Mouse (Mus musculus) embryonic fibroblast, embryonic 13.5 days (primary cell): Measurements from ENCODE around the gene Shc1. TPM values are rescaled to one million over a fixed set of nuclear protein-coding genes. Genes with fewer than 3 reads are reported as not detected.

ENCODE experiments used
- H3K27ac ChIP-seq: 2 replicates; pipeline ENCODE4 v1.5.1; 2012; ENCODE audit warnings: low read length, control low read depth, inconsistent platforms; ENCODE audit not compliant: insufficient read depth
- H3K4me1 ChIP-seq: 2 replicates; pipeline ENCODE4 v1.6.1; 2011; ENCODE audit warnings: low read length; ENCODE audit not compliant: control insufficient read depth, insufficient read depth
- H3K4me3 ChIP-seq: 2 replicates; pipeline ENCODE4 v1.5.1; 2011; ENCODE audit warnings: mild to moderate bottlenecking, control low read depth, low read length; ENCODE audit not compliant: insufficient read depth
- CTCF ChIP-seq: IDR thresholded peaks from 2 replicates; pipeline ENCODE4 v1.5.1; 2011; ENCODE audit warnings: mild to moderate bottlenecking, control low read depth, low read length, moderate library complexity, borderline replicate concordance; ENCODE audit not compliant: insufficient read depth
- POLR2A ChIP-seq: IDR thresholded peaks from 2 replicates; pipeline ENCODE4 v1.6.1; 2011; ENCODE audit warnings: low read depth, mild to moderate bottlenecking, control low read depth, low read length, moderate library complexity
- polyA plus RNA-seq: library from polyadenylated mRNA; stranded (reverse); fragments of >200 nt; gene quantifications from 2 replicates; pipeline ENCODE4 v1.2.4, GENCODE M21; 2011; ENCODE audit warnings: low read depth; ENCODE audit not compliant: missing spikeins, insufficient read length

Shc1 gene
- polyA plus RNA-seq, 1 experiment = 224 TPM

DNA sequence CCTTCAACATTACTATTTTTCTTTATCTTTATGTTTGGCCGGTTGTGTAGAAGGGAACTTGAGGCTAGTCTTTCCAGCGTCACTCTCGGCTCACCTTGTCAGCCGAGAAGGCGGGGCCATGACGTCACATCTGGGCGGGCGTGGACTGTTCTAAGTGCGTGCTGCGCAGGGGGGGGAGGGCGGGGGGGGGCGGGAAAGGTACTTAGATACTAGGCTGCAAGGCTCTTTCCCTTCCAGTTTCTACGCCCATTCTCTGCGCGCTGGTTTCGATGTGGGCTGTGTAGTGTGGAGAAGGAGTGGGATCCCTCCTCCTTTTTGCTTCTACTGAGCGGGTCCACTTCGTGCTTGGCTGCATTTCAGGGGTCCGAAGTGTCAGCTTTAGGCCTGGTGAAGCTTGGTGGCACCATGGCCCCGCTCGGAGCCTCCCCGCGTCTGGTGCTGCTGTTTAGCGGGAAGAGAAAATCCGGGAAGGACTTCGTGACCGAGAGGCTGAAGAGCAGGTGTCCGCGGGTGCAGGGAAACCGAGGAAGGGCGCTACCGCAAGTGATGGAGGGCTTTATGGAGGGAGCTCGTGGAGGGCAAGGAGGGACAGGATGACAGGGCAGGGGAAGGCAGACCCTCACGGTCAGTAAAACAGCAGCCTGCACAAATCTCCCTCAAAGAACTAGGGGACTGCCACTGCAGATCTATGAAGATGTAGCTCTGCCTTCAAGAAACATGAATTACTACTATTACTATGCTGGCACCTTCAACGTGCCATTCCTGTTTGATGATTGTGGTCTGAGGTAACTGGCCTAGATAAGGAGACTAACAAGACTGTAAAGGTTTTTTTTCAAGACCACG is 40.9 kb downstream of the Shc1 start:
- Histone ChIP-seq H3K4me3 (peak overlapping the region; percentile 80), H3K27ac (peak overlapping the region; percentile 75), H3K4me1 (no peaks in the 10 kb centered on the region)
- TF ChIP-seq POLR2A = peak; percentile 61
- TF ChIP-seq CTCF = no peak

DNA sequence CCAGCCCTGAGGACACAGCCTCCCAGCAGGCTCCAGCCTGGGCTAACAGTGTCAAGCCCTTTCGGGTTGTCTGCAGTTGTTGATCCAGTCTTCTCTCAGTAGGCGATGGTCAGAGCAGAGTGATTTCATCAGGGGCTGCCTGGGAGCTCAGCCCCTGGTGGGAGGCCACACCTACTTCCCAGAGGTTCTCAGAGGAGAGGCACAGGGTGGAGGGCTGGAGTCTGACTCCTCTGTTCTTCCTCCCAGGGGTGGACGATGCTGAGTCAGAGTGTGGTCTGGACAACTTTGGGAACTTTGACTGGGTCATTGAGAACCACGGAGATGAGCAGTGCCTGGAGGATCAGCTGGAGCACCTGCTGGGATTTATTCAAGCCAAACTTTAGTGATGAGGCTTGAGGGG is 50.0 kb downstream of the Shc1 start:
- H3K4me3 ChIP-seq = no peak overlapping the region
- no peaks in the 10 kb centered on the region for H3K4me1 ChIP-seq
- TF ChIP-seq POLR2A (no peak), CTCF (no peak)
- H3K27ac ChIP-seq = no peak overlapping the region

DNA sequence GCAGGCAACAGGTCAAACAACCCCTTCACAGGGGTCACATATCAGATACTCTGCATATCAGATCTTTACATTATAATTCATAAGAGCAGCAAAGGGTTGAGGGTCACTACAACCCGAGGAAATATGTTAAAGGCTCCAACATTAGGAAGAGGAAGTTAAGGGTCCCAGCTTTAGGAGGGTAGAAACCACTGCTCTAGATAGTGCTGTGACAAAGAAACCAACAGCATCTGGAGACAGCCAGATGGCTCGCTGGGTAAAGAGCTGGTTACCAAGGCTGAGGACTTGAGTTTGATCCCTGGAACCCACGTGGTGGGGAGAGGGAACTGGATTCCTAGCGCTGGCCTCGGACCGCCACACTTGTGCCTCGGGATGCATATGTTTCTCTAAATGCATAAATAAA is 54.0 kb downstream of the Shc1 start:
- no peak for TF ChIP-seq CTCF
- TF ChIP-seq POLR2A = no peak
- no peaks in the 10 kb centered on the region; the same call in 1 of the 2 replicates for H3K4me1 ChIP-seq
- H3K27ac ChIP-seq = no peak overlapping the region

DNA sequence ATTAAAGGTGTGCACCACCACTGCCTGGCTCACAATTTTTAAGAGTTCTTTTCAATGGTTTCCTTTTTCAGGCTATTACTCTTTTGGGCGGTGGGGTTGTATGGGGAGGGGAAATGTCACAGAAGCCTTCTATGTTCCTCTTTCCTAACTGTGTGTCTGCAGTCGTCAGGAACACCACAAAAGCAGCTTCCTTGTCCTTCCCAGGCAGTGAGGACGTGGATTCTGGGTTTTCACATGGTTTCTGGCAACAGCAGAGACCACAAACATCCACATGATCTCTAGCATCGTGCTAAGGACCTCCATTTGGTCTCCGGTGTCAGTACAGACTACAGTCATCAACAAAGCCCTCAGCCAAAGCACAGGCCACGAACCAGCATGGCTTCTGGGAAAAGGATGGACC is 55.6 kb downstream of the Shc1 start:
- TF ChIP-seq CTCF (no peak), POLR2A (no peak)
- Histone ChIP-seq H3K4me3 (no peak overlapping the region), H3K27ac (no peak overlapping the region), H3K4me1 (no peaks in the 10 kb centered on the region; the same call in 1 of the 2 replicates)

More for the DNA sequence above, 54.0 kb downstream of the Shc1 start:
- H3K4me3 ChIP-seq = no peak overlapping the region

DNA sequence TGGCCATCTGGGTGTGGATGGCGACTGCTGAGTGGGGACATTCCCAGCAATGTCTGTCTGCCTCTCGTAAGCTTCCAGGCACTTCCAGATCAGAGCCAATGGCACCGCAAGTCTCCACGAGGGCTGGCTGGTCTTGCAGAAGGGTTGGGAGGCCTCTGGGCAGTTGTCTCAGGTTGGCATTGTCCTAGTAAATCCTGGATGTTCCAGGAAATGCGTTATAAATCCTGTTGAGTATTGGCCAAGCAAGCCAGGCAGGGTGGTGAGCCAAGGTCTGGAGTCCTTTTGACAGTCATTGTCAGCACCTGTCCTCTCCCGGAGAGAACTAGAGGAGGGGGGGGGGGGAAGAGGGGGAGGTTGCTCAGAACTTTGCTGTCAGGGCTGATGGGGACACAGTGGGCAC is 60.8 kb downstream of the Shc1 start:
- Histone ChIP-seq H3K27ac (no peak overlapping the region), H3K4me1 (no peaks in the 10 kb centered on the region), H3K4me3 (no peak overlapping the region)
- no peak for TF ChIP-seq POLR2A
- no peak for TF ChIP-seq CTCF

Other genes starting within 250 kb of the Shc1 start
- 75.7 and 91.2 TPM in 2 replicates for gene Scamp3, start 241.0 kb upstream of the Shc1 start, polyA plus RNA-seq
- 46.9 and 49.5 TPM in 2 replicates for gene Fam189b, start 235.3 kb upstream of the Shc1 start, polyA plus RNA-seq
- gene Gba, start 215.5 kb upstream of the Shc1 start, polyA plus RNA-seq = 86.8 and 103 TPM in 2 replicates
- 60.8 and 83.1 TPM in 2 replicates for gene Thbs3, start 203.3 kb upstream of the Shc1 start, polyA plus RNA-seq
- 96.9 and 98.6 TPM in 2 replicates for gene Mtx1, start 191.4 kb upstream of the Shc1 start, polyA plus RNA-seq
- 1.1 and 2.5 TPM in 2 replicates for gene Muc1, start 189.4 kb upstream of the Shc1 start, polyA plus RNA-seq
- gene Krtcap2, start 172.5 kb upstream of the Shc1 start, polyA plus RNA-seq = 265 and 289 TPM in 2 replicates
- 14.2 and 24.2 TPM in 2 replicates for gene Trim46, start 172.1 kb upstream of the Shc1 start, polyA plus RNA-seq
- gene Dpm3, start 159.1 kb upstream of the Shc1 start, polyA plus RNA-seq = 47.2 and 51.3 TPM in 2 replicates
- 91.5 and 103 TPM in 2 replicates for gene Slc50a1, start 147.9 kb upstream of the Shc1 start, polyA plus RNA-seq
- gene Efna1, start 137.3 kb upstream of the Shc1 start, polyA plus RNA-seq = 4.1 and 7.1 TPM in 2 replicates
- 7.1 and 8.7 TPM in 2 replicates for gene Efna3, start 95.5 kb upstream of the Shc1 start, polyA plus RNA-seq
- 11.2 and 11.4 TPM in 2 replicates for gene Efna4, start 80.4 kb upstream of the Shc1 start, polyA plus RNA-seq
- 112 and 136 TPM in 2 replicates for gene Adam15, start 68.4 kb upstream of the Shc1 start, polyA plus RNA-seq
- not detected in 2 replicates for gene Dcst2, start 56.5 kb upstream of the Shc1 start, polyA plus RNA-seq
- not detected in 2 replicates for gene Dcst1, start 53.2 kb upstream of the Shc1 start, polyA plus RNA-seq
- 46.9 and 56.0 TPM in 2 replicates for gene Zbtb7b, start 23.7 kb upstream of the Shc1 start, polyA plus RNA-seq
- not detected in 2 replicates for gene Lenep, start 15.7 kb upstream of the Shc1 start, polyA plus RNA-seq
- gene Flad1, start 6.6 kb upstream of the Shc1 start, polyA plus RNA-seq = 10.9 and 11.2 TPM in 2 replicates
- gene Cks1b, start 60 bp upstream of the Shc1 start, polyA plus RNA-seq = 142 and 174 TPM in 2 replicates
- 42.4 and 45.2 TPM in 2 replicates for gene Pygo2, start 11.8 kb downstream of the Shc1 start, polyA plus RNA-seq
- 90.9 and 91.6 TPM in 2 replicates for gene Pbxip1, start 18.3 kb downstream of the Shc1 start, polyA plus RNA-seq
- gene Pmvk, start 36.1 kb downstream of the Shc1 start, polyA plus RNA-seq = 16.3 and 21.0 TPM in 2 replicates
- gene Kcnn3, start 101.7 kb downstream of the Shc1 start, polyA plus RNA-seq = 0.90 and 1.6 TPM in 2 replicates